Mouse (Mus musculus) liver, embryonic 11.5 days (tissue): ENCODE data around the gene Smpd3. TPM values are rescaled to one million over a fixed set of nuclear protein-coding genes. Genes with fewer than 3 reads are reported as not detected.

Experiments used
- ATAC-seq: fragments of 200-750 bp; cut with Nextera tagmentation; replicated peaks from 2 replicates; pipeline ENCODE4 v1.8.0; 2017; ENCODE audit warnings: moderate number of reproducible peaks, mild to moderate bottlenecking, moderate TSS enrichment, moderate library complexity; ENCODE audit not compliant: low FRiP score
- DNase-seq: peaks from one replicate; pipeline ENCODE4 v3.0.0-alpha.2; 2017; ENCODE audit warnings: low spot score
- H3K27ac ChIP-seq: fragments of 300-500 bp; sonication (generic); 2 replicates; pipeline ENCODE4 v1.5.1; 2014; ENCODE audit warnings: mild to moderate bottlenecking, low read depth, low read length, control low read depth
- H3K27me3 ChIP-seq: fragments of 300-500 bp; sonication (generic); replicated peaks from 2 replicates; pipeline ENCODE4 v1.6.1; 2014; ENCODE audit warnings: low read length, mixed read lengths; ENCODE audit not compliant: control insufficient read depth, insufficient read depth
- H3K36me3 ChIP-seq: fragments of 300-500 bp; sonication (generic); 2 replicates; pipeline ENCODE4 v1.6.1; 2014; ENCODE audit warnings: mild to moderate bottlenecking, low read length, moderate library complexity, mixed read lengths; ENCODE audit not compliant: control insufficient read depth, insufficient read depth
- H3K4me1 ChIP-seq: fragments of 300-500 bp; sonication (generic); replicated peaks from 2 replicates; pipeline ENCODE4 v1.6.1; 2014; ENCODE audit warnings: low read length, mixed read lengths; ENCODE audit not compliant: control insufficient read depth, insufficient read depth
- H3K4me2 ChIP-seq: fragments of 300-500 bp; sonication (generic); 2 replicates; pipeline ENCODE4 v1.6.1; 2014; ENCODE audit warnings: mild to moderate bottlenecking, control low read depth, moderate library complexity
- H3K4me3 ChIP-seq: fragments of 300-500 bp; sonication (generic); 2 replicates; pipeline ENCODE4 v1.5.1; 2014; ENCODE audit warnings: low read depth, low read length, control low read depth
- H3K9ac ChIP-seq: fragments of 300-500 bp; sonication (generic); 2 replicates; pipeline ENCODE4 v1.6.1; 2014; ENCODE audit warnings: low read depth, low read length, control low read depth
- H3K9me3 ChIP-seq: fragments of 300-500 bp; sonication (generic); 2 replicates; pipeline ENCODE4 v1.6.1; 2016; ENCODE audit warnings: low read length, inconsistent platforms, mixed read lengths; ENCODE audit not compliant: control insufficient read depth
- WGBS: fragments of 180-500 bp; shearing (Covaris S2); extraction: QIAGEN DNeasy Blood & Tissue Kit; methylation state at CpG from one replicate; pipeline ENCODE4 v1.1.7; 2014; 5-methylcytosine and 5-hydroxymethylcytosine counted together
- polyA plus RNA-seq: library from polyadenylated mRNA; unstranded; fragments of >200 nt; fragmentation: Nextera tagmentation; extraction: Ambion mirVana; gene quantifications from 2 replicates; pipeline ENCODE4 v1.2.1, GENCODE M21; 2014

Smpd3 gene
- polyA plus RNA-seq, 1 experiment from 2014 or later = 1.3 TPM

DNA sequence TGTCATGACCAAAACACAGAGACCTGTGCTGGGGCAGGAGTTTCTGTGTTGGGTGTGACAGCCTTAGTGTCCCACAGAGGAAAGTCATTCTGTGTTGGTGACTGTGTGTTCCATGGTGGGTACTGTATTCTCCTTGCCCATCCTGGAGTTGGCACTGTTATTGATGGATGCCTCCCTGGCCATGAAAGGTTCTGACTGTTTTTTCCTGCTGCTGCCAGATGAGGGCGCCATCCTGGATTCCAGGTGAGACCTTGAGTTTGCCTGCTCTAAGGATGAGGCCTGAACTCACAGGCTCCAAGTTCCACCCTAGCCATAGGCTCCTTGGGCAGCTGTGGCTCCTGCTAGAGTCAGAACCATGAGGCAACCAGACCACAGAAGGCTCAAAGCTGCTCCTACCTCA is 79.6 kb downstream of the Smpd3 start:
- Histone ChIP-seq H3K4me1 (no peaks in the 10 kb centered on the region), H3K27ac (no peak overlapping the region), H3K9me3 (no peaks in the 10 kb centered on the region), H3K4me3 (no peak overlapping the region), H3K27me3 (no peaks in the 10 kb centered on the region), H3K9ac (no peak overlapping the region), H3K36me3 (peaks cover 6% of the 10 kb centered on the region; the same call in 1 of the 2 replicates), H3K4me2 (no peak overlapping the region)
- DNase-seq (no peak), ATAC-seq (no peak)
- 19% methylated on average over 1 of the region's 1 CpGs for WGBS

- Histone ChIP-seq H3K27ac (no peak overlapping the region), H3K36me3 (peaks cover 36% of the 10 kb centered on the region), H3K4me3 (no peak overlapping the region), H3K4me2 (no peak overlapping the region), H3K9ac (no peak overlapping the region), H3K27me3 (no peaks in the 10 kb centered on the region), H3K4me1 (no peaks in the 10 kb centered on the region), H3K9me3 (no peaks in the 10 kb centered on the region)
- DNase-seq (no peak), ATAC-seq (no peak)
- 75% methylated on average over 4 of the region's 4 CpGs for WGBS
These were observed 87.6 kb downstream of the Smpd3 start for GRCm38 (mm10) chr8:106250186-106250585.

- DNase-seq (no peak), ATAC-seq (no peak)
- Histone ChIP-seq H3K36me3 (peaks cover 11% of the 10 kb centered on the region), H3K4me1 (no peaks in the 10 kb centered on the region), H3K4me3 (no peak overlapping the region), H3K27me3 (no peaks in the 10 kb centered on the region), H3K9me3 (no peaks in the 10 kb centered on the region), H3K27ac (no peak overlapping the region), H3K9ac (no peak overlapping the region), H3K4me2 (no peak overlapping the region)
- WGBS = 89% methylated on average over 5 of the region's 5 CpGs
These were observed 100.7 kb downstream of the Smpd3 start for GRCm38 (mm10) chr8:106237106-106237505.

DNA sequence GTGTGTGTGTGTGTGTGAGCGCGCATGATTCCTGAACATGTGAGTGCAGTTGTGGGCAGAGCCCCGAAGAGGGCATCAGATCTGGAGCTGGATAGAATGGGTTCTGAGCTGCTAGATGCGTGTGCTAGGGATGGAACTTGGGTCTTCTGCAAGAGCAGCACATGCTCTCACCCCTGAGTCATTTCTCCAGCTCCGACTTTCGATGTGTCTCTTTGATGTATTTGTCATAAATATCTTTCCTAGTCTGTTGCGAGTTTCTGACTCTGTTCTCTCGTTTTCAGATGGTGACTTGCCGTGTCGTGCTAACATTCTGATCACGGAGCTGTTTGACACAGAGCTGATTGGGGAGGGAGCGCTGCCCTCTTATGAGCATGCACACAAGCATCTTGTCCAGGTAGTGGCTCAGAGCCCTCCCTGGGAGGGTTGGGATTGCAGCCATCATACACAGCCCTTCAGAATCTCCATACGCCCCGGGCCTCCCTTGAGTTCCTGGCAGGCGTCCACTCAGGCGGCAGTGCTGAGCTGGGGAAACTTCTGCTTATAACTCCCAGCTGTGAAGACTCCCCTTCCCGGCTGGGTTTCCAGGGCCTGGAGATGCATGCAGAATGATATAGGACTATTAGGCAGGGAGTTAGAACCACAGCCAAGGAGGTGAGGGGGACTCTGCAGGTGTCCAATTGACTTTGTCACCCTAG is 103.1 kb downstream of the Smpd3 start:
- no peaks in the 10 kb centered on the region for H3K4me1 ChIP-seq
- WGBS = 92% methylated on average over 17 of the region's 17 CpGs
- no peaks in the 10 kb centered on the region for H3K27me3 ChIP-seq
- no peak overlapping the region for H3K27ac ChIP-seq
- H3K4me3 ChIP-seq = no peak overlapping the region
- no peak overlapping the region for H3K9ac ChIP-seq
- H3K9me3 ChIP-seq = no peaks in the 10 kb centered on the region
- H3K4me2 ChIP-seq = no peak overlapping the region
- H3K36me3 ChIP-seq = peaks cover 13% of the 10 kb centered on the region
- DNase-seq = no peak
- no peak for ATAC-seq

DNA sequence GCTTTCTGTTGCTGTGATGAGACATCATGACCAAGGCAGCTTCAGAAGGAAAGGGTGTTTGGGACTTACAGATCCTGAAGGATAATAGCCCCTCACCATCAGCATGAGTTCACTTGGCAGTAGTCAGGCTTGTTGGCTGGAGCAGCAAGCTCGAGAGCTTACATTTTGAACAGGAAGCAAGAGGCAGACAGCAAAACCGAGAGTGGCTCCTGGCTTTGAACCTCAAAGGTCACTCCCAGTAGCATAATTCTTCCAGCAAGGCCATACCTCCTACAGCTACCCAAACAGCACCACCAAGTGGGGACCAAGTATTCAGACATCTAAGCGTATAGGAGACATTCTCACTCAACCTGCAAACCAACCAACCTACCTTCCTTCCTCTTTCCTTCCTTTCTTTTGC is 105.0 kb downstream of the Smpd3 start:
- no peak for DNase-seq
- no peak for ATAC-seq
- H3K4me2 ChIP-seq = no peak overlapping the region
- H3K4me1 ChIP-seq = no peaks in the 10 kb centered on the region
- H3K9me3 ChIP-seq = no peaks in the 10 kb centered on the region
- WGBS = 73% methylated on average over 3 of the region's 3 CpGs
- no peak overlapping the region for H3K9ac ChIP-seq
- no peak overlapping the region for H3K27ac ChIP-seq
- no peak overlapping the region for H3K4me3 ChIP-seq
- H3K27me3 ChIP-seq = no peaks in the 10 kb centered on the region
- peaks cover 26% of the 10 kb centered on the region for H3K36me3 ChIP-seq

DNA sequence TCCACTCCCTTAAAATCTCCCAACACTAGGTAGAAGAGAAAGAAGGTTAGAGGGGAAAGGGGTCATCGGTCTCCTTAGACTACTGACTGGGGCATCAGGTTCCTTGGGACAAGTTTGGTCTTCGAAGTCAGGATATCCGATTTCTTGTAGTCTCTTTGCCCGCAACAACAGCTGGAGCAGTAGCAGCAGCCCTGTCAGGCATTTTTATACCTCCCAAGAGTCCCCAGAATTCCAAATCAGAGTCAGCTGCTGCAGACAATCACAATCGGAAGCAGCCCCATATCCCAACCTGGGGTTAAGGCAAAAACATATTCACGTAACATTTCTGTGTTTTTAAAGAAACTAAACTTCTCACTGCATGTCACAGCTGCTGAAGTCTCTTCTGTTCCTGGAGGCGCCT is 106.3 kb downstream of the Smpd3 start:
- H3K4me2 ChIP-seq = no peak overlapping the region
- no peaks in the 10 kb centered on the region for H3K27me3 ChIP-seq
- peaks cover 23% of the 10 kb centered on the region for H3K36me3 ChIP-seq
- ATAC-seq = no peak
- H3K27ac ChIP-seq = no peak overlapping the region
- no peaks in the 10 kb centered on the region for H3K9me3 ChIP-seq
- DNase-seq = no peak
- H3K4me3 ChIP-seq = no peak overlapping the region
- WGBS = 86% methylated on average over 7 of the region's 7 CpGs
- no peaks in the 10 kb centered on the region for H3K4me1 ChIP-seq
- H3K9ac ChIP-seq = no peak overlapping the region

- H3K9me3 ChIP-seq = no peaks in the 10 kb centered on the region
- no peak overlapping the region for H3K27ac ChIP-seq
- DNase-seq (no peak), ATAC-seq (no peak)
- no peaks in the 10 kb centered on the region for H3K4me1 ChIP-seq
- no peak overlapping the region for H3K4me2 ChIP-seq
- H3K9ac ChIP-seq = no peak overlapping the region
- 50% methylated on average over 9 of the region's 9 CpGs for WGBS
- no peaks in the 10 kb centered on the region for H3K27me3 ChIP-seq
- H3K4me3 ChIP-seq = no peak overlapping the region
- peaks cover 36% of the 10 kb centered on the region for H3K36me3 ChIP-seq
These were observed 111.2 kb downstream of the Smpd3 start for GRCm38 (mm10) chr8:106226589-106226988.

DNA sequence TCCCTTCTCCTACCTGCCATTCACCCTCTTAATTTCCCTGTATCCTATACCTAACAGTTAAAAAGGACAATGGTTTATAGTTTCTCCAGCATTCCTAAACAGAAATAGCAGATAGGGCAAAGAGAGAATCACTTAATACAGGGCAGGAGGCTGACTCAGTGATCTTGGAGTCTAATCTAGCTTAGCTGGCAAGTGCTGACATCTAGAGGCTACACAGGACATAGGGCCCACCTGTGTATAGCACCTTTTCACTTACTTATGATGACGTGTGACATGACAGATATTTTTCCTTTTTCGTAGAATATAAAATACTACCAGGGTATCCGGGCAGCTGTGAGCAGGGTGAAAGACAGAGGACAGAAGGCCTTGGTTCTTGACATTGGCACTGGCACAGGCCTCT is 118.2 kb downstream of the Smpd3 start:
- Histone ChIP-seq H3K4me1 (no peaks in the 10 kb centered on the region; the same call in 1 of the 2 replicates), H3K4me3 (no peak overlapping the region), H3K9me3 (no peaks in the 10 kb centered on the region), H3K4me2 (no peak overlapping the region), H3K9ac (no peak overlapping the region), H3K36me3 (peaks cover 22% of the 10 kb centered on the region), H3K27ac (no peak overlapping the region), H3K27me3 (no peaks in the 10 kb centered on the region)
- 90% methylated on average over 3 of the region's 3 CpGs for WGBS
- ATAC-seq (no peak), DNase-seq (no peak)

DNA sequence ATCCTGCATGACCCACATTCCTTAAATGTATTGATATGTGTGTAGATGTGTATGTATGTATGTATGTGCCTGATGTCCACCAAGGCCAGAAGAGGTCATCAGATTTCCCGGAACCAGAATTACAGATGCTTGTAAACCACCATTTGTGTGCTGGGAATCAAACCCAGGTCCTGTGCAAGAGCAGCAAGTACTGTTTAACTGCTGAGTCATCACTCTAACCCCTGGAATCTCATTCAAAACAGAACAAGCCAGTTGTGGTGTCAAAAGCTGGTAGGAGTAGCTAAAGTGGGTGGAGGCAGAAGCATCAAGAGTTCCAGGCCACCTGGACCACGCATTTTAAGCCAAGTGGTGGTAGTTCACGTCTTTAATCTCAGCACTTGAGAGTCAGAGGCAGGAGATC is 123.8 kb downstream of the Smpd3 start:
- DNase-seq = no peak
- H3K27me3 ChIP-seq = no peaks in the 10 kb centered on the region
- H3K4me1 ChIP-seq = peaks cover 11% of the 10 kb centered on the region
- H3K9ac ChIP-seq = no peak overlapping the region
- ATAC-seq = no peak
- WGBS = 90% methylated on average over 3 of the region's 3 CpGs
- no peaks in the 10 kb centered on the region for H3K9me3 ChIP-seq
- peaks cover 28% of the 10 kb centered on the region for H3K36me3 ChIP-seq
- no peak overlapping the region for H3K27ac ChIP-seq
- H3K4me2 ChIP-seq = no peak overlapping the region
- no peak overlapping the region for H3K4me3 ChIP-seq
